Comparison of ENCODE assay signal across 19 mouse cellular contexts in genomic region chr8:124820125-124820524, GRCm38 (mm10). TPM values are rescaled to one million over a fixed set of nuclear protein-coding genes. Genes with fewer than 3 reads are reported as not detected.
DNase-seq lines count a peak whose midpoint lies in the region; ATAC-seq and TF ChIP-seq lines count a peak whose summit lies in the region.
"Had no signal": no experiment of that assay in that cellular context is flagged by ENCODE, and none has a peak within 500 bp of the region (broad histone marks: within the 10 kb centered on the region; RNA-seq: fewer than 3 reads in every experiment).

No protein-coding gene starts in this region.

- no peaks in the 10 kb centered on the region for H3K27me3 ChIP-seq in lung, postnatal 0 days (replicated peaks; ENCODE audit: insufficient read depth, low read length)
- H3K27me3 ChIP-seq in kidney, postnatal 0 days (ENCODE audit: insufficient read depth, low read length), result no peaks in the 10 kb centered on the region
- H3K27me3 ChIP-seq in liver, postnatal 0 days (ENCODE audit: insufficient read depth, low read length), result no peaks in the 10 kb centered on the region
- H3K27me3 ChIP-seq: neural tube, embryonic 15.5 days; Patski had no signal

- H3K4me2 ChIP-seq in lung, postnatal 0 days (replicated peaks; ENCODE audit: low read depth, low read length), result no peak overlapping the region
- no peak overlapping the region for H3K4me2 ChIP-seq in kidney, postnatal 0 days (ENCODE audit: low read length)
- peak overlapping the region; percentile 0; the same call in 1 of the 2 replicates for H3K4me2 ChIP-seq in liver, postnatal 0 days (ENCODE audit: low read depth, low read length)
- H3K4me2 ChIP-seq: embryonic facial prominence, embryonic 13.5 days; limb, embryonic 12.5 days; neural tube, embryonic 15.5 days had no signal

- no peak for TF ChIP-seq EP300 in lung, postnatal 0 days (IDR thresholded peaks at IDR 0.05)
- TF ChIP-seq EP300 in liver, postnatal 0 days (IDR thresholded peaks at IDR 0.05; ENCODE audit: low read depth), result no peak

- H3K36me3 ChIP-seq in lung, postnatal 0 days (ENCODE audit: insufficient read depth, low read length), result no peaks in the 10 kb centered on the region
- no peaks in the 10 kb centered on the region for H3K36me3 ChIP-seq in kidney, postnatal 0 days (ENCODE audit: insufficient read depth, low read length)
- H3K36me3 ChIP-seq in liver, postnatal 0 days (replicated peaks; ENCODE audit: insufficient read depth, low read length), result no peaks in the 10 kb centered on the region
- H3K36me3 ChIP-seq: embryonic facial prominence, embryonic 13.5 days; limb, embryonic 12.5 days had no signal

- 17% methylated on average over 11 of the region's 11 CpGs for WGBS in lung, postnatal 0 days
- 22% methylated on average over 11 of the region's 11 CpGs for WGBS in kidney, postnatal 0 days
- 52% methylated on average over 11 of the region's 11 CpGs for WGBS in liver, postnatal 0 days (ENCODE audit: insufficient replicate concordance)

- no peak for ATAC-seq in lung, postnatal 0 days
- no peak for ATAC-seq in kidney, postnatal 0 days (replicated peaks; ENCODE audit: low FRiP score, low read depth)
- peak; percentile 74 for ATAC-seq in liver, postnatal 0 days
- no peak for ATAC-seq in erythroblast, adult 5-6 weeks (replicated peaks; ENCODE audit: low FRiP score, poor library complexity, severe bottlenecking)
- ATAC-seq: activated CD4-positive, CD25-positive, alpha-beta regulatory T cell, adult 4 months; Patski had no signal

- 0 out of 2 replicates have a peak, but pooled peaks cover 7% of the 10 kb centered on the region for H3K9me3 ChIP-seq in lung, postnatal 0 days (ENCODE audit: low read length)
- no peaks in the 10 kb centered on the region; the same call in 1 of the 2 replicates for H3K9me3 ChIP-seq in kidney, postnatal 0 days (replicated peaks; ENCODE audit: low read length)
- H3K9me3 ChIP-seq in liver, postnatal 0 days (ENCODE audit: low read length), result peaks cover 4% of the 10 kb centered on the region; the same call in 1 of the 2 replicates
- H3K9me3 ChIP-seq: neural tube, embryonic 15.5 days had no signal

- no peak for TF ChIP-seq CTCF in lung, postnatal 0 days (IDR thresholded peaks at IDR 0.05)
- TF ChIP-seq CTCF in kidney, postnatal 0 days (IDR thresholded peaks at IDR 0.05; ENCODE audit: low read depth), result no peak
- TF ChIP-seq CTCF in liver, postnatal 0 days (IDR thresholded peaks at IDR 0.05; ENCODE audit: low read depth), result no peak

- no peak overlapping the region for H3K4me3 ChIP-seq in lung, postnatal 0 days (ENCODE audit: low read depth, low read length)
- no peak overlapping the region for H3K4me3 ChIP-seq in kidney, postnatal 0 days (replicated peaks; ENCODE audit: low read depth, low read length)
- no peak overlapping the region for H3K4me3 ChIP-seq in liver, postnatal 0 days (ENCODE audit: low read depth, low read length)
- H3K4me3 ChIP-seq: embryonic facial prominence, embryonic 13.5 days; limb, embryonic 12.5 days; myocyte; neural tube, embryonic 15.5 days had no signal

- H3K27ac ChIP-seq in lung, postnatal 0 days (ENCODE audit: low read length), result no peak overlapping the region
- no peak overlapping the region for H3K27ac ChIP-seq in kidney, postnatal 0 days
- H3K27ac ChIP-seq in liver, postnatal 0 days (ENCODE audit: low read depth), result no peak overlapping the region
- H3K27ac ChIP-seq: embryonic facial prominence, embryonic 13.5 days; limb, embryonic 12.5 days; neural tube, embryonic 15.5 days had no signal

- H3K4me1 ChIP-seq in lung, postnatal 0 days (ENCODE audit: insufficient read depth, low read depth, low read length), result no peaks in the 10 kb centered on the region
- H3K4me1 ChIP-seq in kidney, postnatal 0 days (replicated peaks; ENCODE audit: insufficient read depth, low read length), result no peaks in the 10 kb centered on the region; the same call in 1 of the 2 replicates
- H3K4me1 ChIP-seq in liver, postnatal 0 days (ENCODE audit: insufficient read depth), result no peaks in the 10 kb centered on the region
- H3K4me1 ChIP-seq: embryonic facial prominence, embryonic 13.5 days; limb, embryonic 12.5 days; neural tube, embryonic 15.5 days had no signal

- intact Hi-C loops in heart, postnatal 14 days (cut with DNase I), result no loop called here

- DNase-seq in heart, adult 11 months, result peak; percentile 88
- no peak for DNase-seq in heart, postnatal 14 days
- DNase-seq in lung, postnatal 0 days (ENCODE audit: low spot score), result peak; percentile 6
- DNase-seq in lung, postnatal 14 days, result no peak
- DNase-seq in kidney, postnatal 0 days (ENCODE audit: low spot score), result peak; percentile 53
- DNase-seq in liver, postnatal 0 days, result no peak
- DNase-seq in right cerebral cortex, adult 2 months (ENCODE audit: low spot score in 2 of 2), result no peak
- DNase-seq: B cell, adult 2 months; cerebellum, postnatal 25 days; gastrocnemius, postnatal 10 days; midbrain, embryonic 14.5 days; thymus, postnatal 25 days had no signal

- no peak overlapping the region for H3K9ac ChIP-seq in lung, postnatal 0 days (replicated peaks; ENCODE audit: low read depth)
- no peak overlapping the region for H3K9ac ChIP-seq in kidney, postnatal 0 days (ENCODE audit: low read depth, low read length)
- H3K9ac ChIP-seq in liver, postnatal 0 days (replicated peaks), result no peak overlapping the region
- H3K9ac ChIP-seq: embryonic facial prominence, embryonic 13.5 days; limb, embryonic 12.5 days; neural tube, embryonic 15.5 days had no signal

RNA-seq across cellular contexts. Expression of gene Trim67, which starts 27.2 kb away (rescaled TPM):
- under 1 TPM; 0.37 to 0.84 TPM for total RNA-seq in heart, postnatal 14 days (2021)
- polyA plus RNA-seq in lung, postnatal 0 days (2015; fragmentation: Nextera tagmentation; extraction: Ambion mirVana), result 1.5 and 1.7 TPM in 2 replicates
- polyA plus RNA-seq in kidney, postnatal 0 days (2015; fragmentation: Nextera tagmentation; extraction: Ambion mirVana), result 0.04 TPM in 2 replicates
- 0.05 and 0.06 TPM in 2 replicates for polyA plus RNA-seq in liver, postnatal 0 days (2015; fragmentation: Nextera tagmentation; extraction: Ambion mirVana)
- not detected in 2 replicates for total RNA-seq in erythroblast, adult 5-6 weeks (2015; ENCODE audit: low replicate concordance)
- total RNA-seq in erythroblast, adult 5-6 weeks (2017; ENCODE audit: low replicate concordance), result not detected in 2 replicates
- polyA plus RNA-seq: activated CD4-positive, CD25-positive, alpha-beta regulatory T cell, adult 4 months had no signal

RNA-seq across cellular contexts. Expression of gene Gnpat, which starts 42.7 kb away (rescaled TPM):
- 100 to 1,000 TPM; 148 to 164 TPM for total RNA-seq in heart, postnatal 14 days (2021)
- polyA plus RNA-seq in lung, postnatal 0 days (2015; fragmentation: Nextera tagmentation; extraction: Ambion mirVana), result 67.8 and 71.5 TPM in 2 replicates
- polyA plus RNA-seq in kidney, postnatal 0 days (2015; fragmentation: Nextera tagmentation; extraction: Ambion mirVana), result 74.8 and 83.5 TPM in 2 replicates
- polyA plus RNA-seq in liver, postnatal 0 days (2015; fragmentation: Nextera tagmentation; extraction: Ambion mirVana), result 20.9 and 24.2 TPM in 2 replicates
- total RNA-seq in erythroblast, adult 5-6 weeks (2015; ENCODE audit: low replicate concordance), result 29.7 and 35.0 TPM in 2 replicates
- 18.0 and 40.7 TPM in 2 replicates for total RNA-seq in erythroblast, adult 5-6 weeks (2017; ENCODE audit: low replicate concordance)

RNA-seq across cellular contexts. Expression of gene 2810004N23Rik, which starts 42.8 kb away (rescaled TPM):
- 10 to 100 TPM; 36.4 to 37.8 TPM for total RNA-seq in heart, postnatal 14 days (2021)
- polyA plus RNA-seq in lung, postnatal 0 days (2015; fragmentation: Nextera tagmentation; extraction: Ambion mirVana), result 18.0 and 18.2 TPM in 2 replicates
- 33.3 and 36.6 TPM in 2 replicates for polyA plus RNA-seq in kidney, postnatal 0 days (2015; fragmentation: Nextera tagmentation; extraction: Ambion mirVana)
- polyA plus RNA-seq in liver, postnatal 0 days (2015; fragmentation: Nextera tagmentation; extraction: Ambion mirVana), result 16.8 and 17.6 TPM in 2 replicates
- 5.6 and 7.1 TPM in 2 replicates for total RNA-seq in erythroblast, adult 5-6 weeks (2015; ENCODE audit: low replicate concordance)
- total RNA-seq in erythroblast, adult 5-6 weeks (2017; ENCODE audit: low replicate concordance), result 9.2 and 9.8 TPM in 2 replicates

Comparison
In these comparisons a context has a peak if more than half of its experiments do, and no peak if none do; other contexts are left out.
1. DNase-seq: peak in heart, adult 11 months (single experiment), lung, postnatal 0 days (single experiment) and kidney, postnatal 0 days (single experiment); none in heart, postnatal 14 days (0 of 2), lung, postnatal 14 days (single experiment), liver, postnatal 0 days (single experiment) and right cerebral cortex, adult 2 months (0 of 2).